Mouse (Mus musculus) embryonic stem cell, embryonic (primary cell): ENCODE data around the gene Themis2.

Experiments
- CTCF ChIA-PET, 4 experiments: fragments of 300-600 bp in 2 of 4; fragments of 350-600 bp in 2 of 4; sonication (Branson Sonifier 250); formaldehyde crosslinking; loops; one replicate each; lab custom pipeline; 2022; ENCODE audit warnings: inconsistent platforms in 2 of 4; lab: Charles Lee
- POLR2A ChIA-PET, 4 experiments: fragments of 300-600 bp in 2 of 4; fragments of 350-600 bp in 2 of 4; sonication (Branson Sonifier 250); formaldehyde crosslinking; loops; one replicate each; lab custom pipeline; 2022; ENCODE audit warnings: antibody characterized with exemption in 4 of 4, inconsistent platforms in 1 of 4; lab: Charles Lee

Themis2 gene

GRCm38 (mm10) chr4:132796196-132796886 is at the start of gene Themis2:
Themis2 (minus strand) TSS chr4:132796387.
- ChIA-PET CTCF (interaction anchor here in 3 of 4 experiments (0.5 to 4.4 kb wide), 12 partner anchors 10 to 196 kb away, joined by 3 to 39 read pairs (median 4); no protein-coding TSS in a partner anchor), POLR2A (interaction anchor here (0.5 to 30.7 kb wide), 19 partner anchors 8 to 497 kb away, joined by 3 to 609 read pairs (median 5); partner anchors contain the start of genes Ppp1r8 (in 2 of the 4), Rpa2 (in 2 of the 4) and Smpdl3b (in 1 of the 4))

DNA sequence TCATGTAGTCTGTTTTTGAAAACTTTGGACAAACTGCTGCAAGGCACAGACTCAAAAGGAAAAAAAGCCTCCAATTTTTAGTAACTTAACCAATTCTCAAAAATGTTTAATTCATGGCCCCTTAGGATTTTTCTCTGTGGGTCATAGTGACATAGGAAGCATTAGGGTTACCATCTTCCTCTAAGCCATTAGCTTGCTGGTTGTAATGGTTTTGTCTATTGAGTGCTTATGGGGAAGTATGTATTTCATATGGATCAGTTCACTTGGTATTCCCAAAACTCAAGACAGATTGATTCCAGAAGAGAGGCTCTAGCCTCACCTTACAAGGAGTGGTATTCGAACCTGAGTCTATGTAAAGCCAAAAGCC is 47.5 kb upstream of the Themis2 start:
- ChIA-PET CTCF (interaction anchor here in 3 of 4 experiments (1.0 to 3.8 kb wide), 4 partner anchors 20 to 103 kb away, joined by 7 to 41 read pairs (median 12); no protein-coding TSS in a partner anchor), POLR2A (interaction anchor here (0.7 to 8.2 kb wide), 82 partner anchors 9 to 574 kb away, joined by 3 to 152 read pairs (median 5); partner anchors contain the start of genes Stx12 (in 3 of the 4), Fam76a (in 2 of the 4), Rpa2 (in 2 of the 4) and Smpdl3b (in 1 of the 4))

DNA sequence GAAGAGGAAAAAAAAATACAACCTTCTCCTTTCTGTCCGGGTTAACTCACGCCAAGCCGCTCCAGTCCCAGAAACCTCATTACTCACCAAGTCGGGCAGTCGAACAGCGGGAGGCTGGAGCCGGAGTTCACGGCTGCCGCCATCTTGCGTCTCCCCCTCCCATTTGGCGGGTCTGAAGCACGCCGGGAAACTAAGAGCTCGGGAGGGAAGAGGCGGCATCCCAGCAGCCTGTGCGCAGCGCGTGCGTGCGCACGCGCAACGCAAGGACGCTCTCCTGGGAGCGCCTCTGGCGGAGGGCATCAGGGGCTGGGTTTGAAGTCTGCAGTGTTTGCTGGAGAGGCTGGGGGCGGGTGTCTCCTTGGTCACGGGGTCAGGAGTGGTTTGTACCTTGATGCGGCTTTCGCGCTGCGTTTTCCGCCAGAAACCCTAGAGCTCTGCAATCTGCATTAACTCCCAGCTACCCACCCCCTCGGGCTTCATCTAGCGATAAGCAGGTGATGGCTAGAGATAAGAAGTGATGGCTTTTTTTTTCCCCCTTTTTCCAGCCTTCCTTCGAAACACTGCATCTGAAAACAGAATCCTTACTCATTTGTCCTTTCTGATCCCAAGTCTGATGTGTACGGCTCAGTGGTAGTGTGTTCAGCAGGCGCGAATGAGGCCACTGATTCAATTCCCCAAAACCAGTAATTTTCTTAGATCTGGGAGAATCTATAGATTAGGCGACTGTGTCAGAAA is 47.0 kb upstream of the Themis2 start, which contains the start of gene Ppp1r8:
Gene Ppp1r8, minus strand, starts transcription at position 200 of the 735 bp plus-strand sequence.
- POLR2A ChIA-PET, result interaction anchor here (0.6 to 8.2 kb wide), 198 partner anchors 8 to 1873 kb away, joined by 3 to 152 read pairs (median 4); partner anchors contain the start of genes Fam76a (in 3 of the 4), Rpa2 (in 3 of the 4), Stx12 (in 3 of the 4) and Smpdl3b (in 2 of the 4)

GRCm38 (mm10) chr4:132842281-132842906 is 46.2 kb upstream of the Themis2 start:
- ChIA-PET POLR2A (interaction anchor here (0.6 to 8.2 kb wide), 132 partner anchors 8 to 1576 kb away, joined by 3 to 152 read pairs (median 5); partner anchors contain the start of genes Fam76a (in 3 of the 4), Stx12 (in 3 of the 4), Rpa2 (in 2 of the 4) and Smpdl3b (in 2 of the 4)), CTCF (interaction anchor here in 3 of 4 experiments (0.5 to 3.8 kb wide), 13 partner anchors 9 to 724 kb away, joined by 3 to 41 read pairs (median 5); no protein-coding TSS in a partner anchor)

More for the DNA sequence above, 47.0 kb upstream of the Themis2 start, which contains the start of gene Ppp1r8:
- CTCF ChIA-PET, result interaction anchor here in 3 of 4 experiments (0.5 to 3.8 kb wide), 15 partner anchors 8 to 724 kb away, joined by 3 to 41 read pairs (median 5); no protein-coding TSS in a partner anchor

- POLR2A ChIA-PET, result interaction anchor here in 2 of 4 experiments (0.6 to 8.2 kb wide), 15 partner anchors 9 to 327 kb away, joined by 3 to 152 read pairs (median 15); partner anchors contain the start of genes Stx12 (in 2 of the 2) and Rpa2 (in 1 of the 2)
- CTCF ChIA-PET, result interaction anchor here in 3 of 4 experiments (1.2 to 3.8 kb wide), 4 partner anchors 16 to 18 kb away, joined by 3 to 16 read pairs (median 5); no protein-coding TSS in a partner anchor
Measured at GRCm38 (mm10) chr4:132841493-132841892, 45.3 kb upstream of the Themis2 start.

DNA sequence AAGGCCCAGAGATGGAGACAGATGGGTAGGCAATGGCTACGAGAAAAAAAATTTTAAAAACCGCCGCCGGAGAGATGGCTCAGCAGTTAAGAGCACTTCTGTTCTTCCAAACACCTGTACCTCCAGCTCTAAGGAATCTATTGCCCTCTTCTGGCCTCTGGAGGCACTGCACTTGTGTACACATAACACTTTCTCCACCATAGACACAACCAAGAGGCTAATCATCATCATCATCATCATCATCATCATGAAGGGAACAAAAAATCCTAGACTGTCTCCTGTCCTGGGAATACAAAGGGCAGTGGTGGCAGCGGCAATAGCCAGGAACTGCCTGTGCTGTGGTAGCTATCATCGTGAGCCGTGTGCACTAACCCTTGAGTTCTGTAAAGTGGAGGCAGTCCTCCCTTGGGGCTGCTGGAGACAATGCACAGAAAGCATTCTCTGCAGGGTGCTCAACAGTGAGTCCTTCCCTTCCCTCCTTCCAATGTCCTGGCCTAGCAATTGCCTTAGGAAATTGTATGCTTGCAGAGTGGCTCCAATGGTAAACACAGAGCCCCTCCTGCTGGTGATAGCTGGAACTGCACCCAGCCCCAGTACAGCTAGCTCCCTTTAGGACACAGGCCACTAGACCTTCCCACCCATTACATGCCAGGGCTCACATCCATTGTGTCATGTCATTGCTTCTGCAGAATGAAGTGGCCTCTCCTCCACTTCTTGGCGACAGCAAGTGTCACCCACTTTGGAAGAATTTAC is 27.6 kb upstream of the Themis2 start:
- CTCF ChIA-PET, result interaction anchor here (0.5 to 7.9 kb wide), 166 partner anchors 8 to 1475 kb away, joined by 3 to 163 read pairs (median 4); partner anchors contain the start of genes Rpa2 (in 3 of the 4), Themis2 (in 3 of the 4), Fam76a (in 2 of the 4) and Ppp1r8 (in 2 of the 4)
- POLR2A ChIA-PET, result interaction anchor here (0.5 to 20.5 kb wide), 68 partner anchors 8 to 529 kb away, joined by 3 to 275 read pairs (median 4); partner anchors contain the start of genes Ppp1r8 (in 3 of the 4), Rpa2 (in 3 of the 4) and Smpdl3b (in 2 of the 4)

GRCm38 (mm10) chr4:132818442-132818841 is 22.3 kb upstream of the Themis2 start:
- ChIA-PET POLR2A (interaction anchor here in 1 of 4 experiments (0.6 to 20.5 kb wide), 2 partner anchors 30 to 41 kb away, joined by 3 to 275 read pairs; partner anchors contain the start of gene Rpa2), CTCF (no interaction called here)

DNA sequence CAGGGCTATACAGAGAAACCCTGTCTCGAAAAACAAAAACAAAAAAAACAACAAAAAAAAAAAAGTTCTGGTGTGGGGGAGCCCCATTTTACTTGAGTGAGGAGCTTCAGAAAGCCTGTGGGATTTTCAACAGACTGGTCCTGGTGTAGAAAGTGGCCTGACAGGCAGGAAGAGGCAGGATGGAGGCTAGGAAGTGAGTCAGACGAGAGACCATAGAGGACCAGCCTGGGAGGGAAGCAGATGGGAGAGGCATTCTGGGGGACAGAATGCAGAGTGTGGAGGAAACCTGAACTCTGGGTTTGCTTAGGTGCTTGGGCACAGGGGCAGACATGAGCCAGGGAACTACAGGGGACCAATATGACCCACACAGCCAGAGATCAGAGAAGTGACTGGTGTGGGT is 20.7 kb upstream of the Themis2 start:
- ChIA-PET POLR2A (interaction anchor here in 2 of 4 experiments (0.5 to 20.5 kb wide), 7 partner anchors 10 to 215 kb away, joined by 3 to 275 read pairs (median 3); partner anchors contain the start of gene Rpa2 (in 1 of the 2)), CTCF (interaction anchor here in 3 of 4 experiments (0.6 kb wide), 3 partner anchors 14 to 867 kb away, joined by 3 to 5 read pairs (median 3); no protein-coding TSS in a partner anchor)

GRCm38 (mm10) chr4:132816404-132816803 is 20.2 kb upstream of the Themis2 start:
- ChIA-PET POLR2A (interaction anchor here in 2 of 4 experiments (0.5 to 20.5 kb wide), 5 partner anchors 10 to 214 kb away, joined by 3 to 275 read pairs (median 4); partner anchors contain the start of gene Rpa2 (in 1 of the 2)), CTCF (interaction anchor here in 2 of 4 experiments (0.6 to 2.1 kb wide), 2 partner anchors 7 to 13 kb away, joined by 3 to 14 read pairs; no protein-coding TSS in a partner anchor)

GRCm38 (mm10) chr4:132809621-132810020 is 13.4 kb upstream of the Themis2 start:
- CTCF ChIA-PET, result interaction anchor here (0.6 to 5.8 kb wide), 4 partner anchors 8 to 983 kb away, joined by 4 to 28 read pairs (median 16); no protein-coding TSS in a partner anchor
- POLR2A ChIA-PET, result interaction anchor here in 1 of 4 experiments (0.9 to 2.4 kb wide), 5 partner anchors 10 to 41 kb away, joined by 3 to 5 read pairs (median 4); partner anchors contain the start of gene Rpa2

DNA sequence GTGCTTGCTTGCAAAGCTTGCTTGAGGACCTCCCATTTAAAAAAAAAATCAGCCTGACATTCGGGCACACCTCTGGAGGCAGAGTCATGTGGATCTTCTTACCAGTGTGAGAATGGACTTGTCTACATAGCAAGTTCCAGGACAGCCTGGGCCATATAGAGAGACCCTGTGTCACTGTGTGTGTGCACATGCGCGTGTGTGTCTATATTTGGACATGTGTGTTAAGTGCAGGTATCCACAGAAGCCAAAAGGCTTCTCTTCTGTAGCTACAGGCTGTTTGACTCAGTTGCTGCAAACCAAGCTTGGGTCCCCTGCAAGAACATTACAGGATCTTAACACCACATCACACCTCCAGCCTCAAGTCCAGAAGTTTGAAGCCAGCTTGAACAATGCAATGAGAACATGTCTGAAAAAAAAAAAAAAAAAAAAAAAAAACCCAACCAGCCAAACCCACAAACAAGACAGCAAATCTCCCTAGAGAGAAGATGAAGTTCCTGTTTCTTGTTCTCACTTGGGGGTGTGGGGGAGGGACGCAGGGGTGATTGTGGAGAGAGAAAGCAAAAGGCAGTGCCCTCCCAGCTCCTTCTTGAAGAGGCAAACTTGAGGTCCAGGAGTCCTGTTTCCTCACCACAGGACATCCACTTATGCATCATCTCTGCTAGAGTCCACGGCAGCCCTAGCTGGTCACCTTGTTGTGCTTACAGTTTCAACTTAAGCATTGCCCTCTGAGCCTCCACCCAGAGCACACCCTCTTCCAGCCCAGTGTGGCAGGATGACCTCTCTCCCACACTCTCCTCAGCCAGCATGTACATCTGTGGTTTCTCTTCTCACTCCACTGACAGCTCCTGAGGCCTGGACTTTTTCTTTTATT is 11.8 kb upstream of the Themis2 start:
- CTCF ChIA-PET, result interaction anchor here in 3 of 4 experiments (0.6 to 5.8 kb wide), 7 partner anchors 12 to 731 kb away, joined by 3 to 28 read pairs (median 4); no protein-coding TSS in a partner anchor
- POLR2A ChIA-PET, result interaction anchor here (0.6 to 2.4 kb wide), 19 partner anchors 9 to 381 kb away, joined by 3 to 11 read pairs (median 3); partner anchors contain the start of genes Rpa2 (in 2 of the 4), Ppp1r8 (in 1 of the 4) and Themis2 (in 1 of the 4)

DNA sequence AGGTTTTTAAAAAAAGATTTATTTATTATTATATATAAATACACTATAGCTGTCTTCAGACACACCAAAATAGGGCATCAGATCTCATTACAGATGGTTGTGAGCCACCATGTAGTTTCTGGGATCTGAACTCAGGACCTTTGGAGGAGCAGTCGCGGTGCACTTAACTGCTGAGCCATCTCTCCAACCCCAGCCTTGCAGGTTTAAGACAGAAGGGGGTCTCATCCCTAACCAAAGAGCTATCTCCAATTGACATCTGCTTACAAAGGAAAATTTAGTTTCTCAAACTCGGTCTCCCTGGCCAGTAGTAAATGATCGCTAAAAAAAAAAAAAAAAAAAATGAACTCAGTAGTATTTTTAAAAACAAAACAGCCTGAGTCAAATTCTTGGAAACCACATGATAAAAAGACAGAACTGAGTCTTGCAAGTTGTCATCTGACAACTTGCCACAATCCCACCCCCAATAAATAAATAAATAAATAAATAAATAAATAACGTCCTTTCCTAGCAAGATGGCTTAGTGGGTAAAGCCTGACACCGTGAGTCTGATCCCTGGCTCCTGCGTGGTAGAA is 10.5 kb upstream of the Themis2 start:
- CTCF ChIA-PET, result interaction anchor here (0.6 to 5.8 kb wide), 5 partner anchors 13 to 382 kb away, joined by 3 to 28 read pairs (median 4); no protein-coding TSS in a partner anchor
- POLR2A ChIA-PET, result interaction anchor here in 3 of 4 experiments (0.6 to 1.9 kb wide), 11 partner anchors 10 to 200 kb away, joined by 3 to 8 read pairs (median 4); partner anchors contain the start of genes Themis2 (in 1 of the 3) and Xkr8 (in 1 of the 3)

GRCm38 (mm10) chr4:132805599-132806197 is 9.5 kb upstream of the Themis2 start:
- POLR2A ChIA-PET, result interaction anchor here in 3 of 4 experiments (0.5 to 1.9 kb wide), 4 partner anchors 10 to 729 kb away, joined by 3 to 7 read pairs (median 4); partner anchors contain the start of gene Themis2 (in 1 of the 3)

More at GRCm38 (mm10) chr4:132805599-132806197, 9.5 kb upstream of the Themis2 start:
- CTCF ChIA-PET, result interaction anchor here in 2 of 4 experiments (0.5 to 5.8 kb wide), 4 partner anchors 18 to 140 kb away, joined by 4 to 28 read pairs (median 6); no protein-coding TSS in a partner anchor
